17 mouse cellular contexts compared by ENCODE assay signal in genomic region chr7:38094353-38094752, GRCm38 (mm10). TPM values are rescaled to one million over a fixed set of nuclear protein-coding genes. Genes with fewer than 3 reads are reported as not detected.
A peak's percentile ranks its signal among the peaks of the same experiment; 100 is the strongest.
DNase-seq lines count a peak whose midpoint lies in the region; ATAC-seq and TF ChIP-seq lines count a peak whose summit lies in the region.
"Had no signal": no experiment of that assay in that cellular context is flagged by ENCODE, and none has a peak within 500 bp of the region (broad histone marks: within the 10 kb centered on the region; RNA-seq: fewer than 3 reads in every experiment).

No protein-coding gene starts in this region.

- H3K36me3 ChIP-seq in spleen, adult 2 months (ENCODE audit: control insufficient read depth, insufficient read depth, low read length) = peaks cover 11% of the 10 kb centered on the region
- H3K36me3 ChIP-seq in hindbrain, embryonic 11.5 days (ENCODE audit: control insufficient read depth, insufficient read depth, low read length) = peaks cover 9% of the 10 kb centered on the region; the same call in 1 of the 2 replicates

- peaks cover 31% of the 10 kb centered on the region for H3K4me1 ChIP-seq in spleen, adult 2 months (ENCODE audit: control insufficient read depth, insufficient read depth, insufficient read length)
- H3K4me1 ChIP-seq in hindbrain, embryonic 11.5 days (replicated peaks; ENCODE audit: control insufficient read depth, insufficient read depth, low read length) = no peaks in the 10 kb centered on the region

- H3K9me3 ChIP-seq in hindbrain, embryonic 11.5 days (ENCODE audit: control insufficient read depth, low read length) = no peaks in the 10 kb centered on the region
- H3K9me3 ChIP-seq: limb, embryonic 15.5 days had no signal

- H3K27me3 ChIP-seq in spleen, adult 2 months (ENCODE audit: control insufficient read depth, insufficient read depth, low read length) = no peaks in the 10 kb centered on the region
- no peaks in the 10 kb centered on the region for H3K27me3 ChIP-seq in hindbrain, embryonic 11.5 days (ENCODE audit: control insufficient read depth, insufficient read depth, low read length)
- H3K27me3 ChIP-seq: CH12.LX; limb, embryonic 15.5 days had no signal

- H3K4me3 ChIP-seq in spleen, adult 2 months (ENCODE audit: extremely low read depth, insufficient read depth, insufficient read length) = peak overlapping the region; percentile 15; the same call in 1 of the 2 replicates
- no peak overlapping the region for H3K4me3 ChIP-seq in hindbrain, embryonic 11.5 days (ENCODE audit: low read depth, low read length)
- H3K4me3 ChIP-seq: erythroblast, embryonic 14.5 days; limb, embryonic 15.5 days; myocyte had no signal

- DNase-seq in spleen, adult 2 months (ENCODE audit: low read depth in 1 of 2, low spot score in 2 of 2) = peak in 1 of 2 experiments; percentile 68
- DNase-seq in spleen, postnatal 14 days (ENCODE audit: low spot score in 2 of 2) = no peak
- DNase-seq in thymus, postnatal 4 days = peak; percentile 44
- no peak for DNase-seq in right cerebral cortex, postnatal 25 days
- DNase-seq in heart, adult 11 months = no peak
- no peak for DNase-seq in hindbrain, embryonic 11.5 days (ENCODE audit: low spot score)
- DNase-seq: heart, adult 18-20 months; kidney, postnatal 4 days; lung, postnatal 14 days had no signal

- no peak overlapping the region for H3K9ac ChIP-seq in hindbrain, embryonic 11.5 days (ENCODE audit: low read depth, low read length)
- H3K9ac ChIP-seq: limb, embryonic 15.5 days had no signal

- peak; percentile 95 for ATAC-seq in activated CD4-positive, CD25-positive, alpha-beta regulatory T cell, adult 4 months
- ATAC-seq in neutrophil, adult 5-6 weeks (ENCODE audit: extremely low read depth, insufficient number of reproducible peaks, low FRiP score, poor library complexity, severe bottlenecking) = peak; percentile 67
- ATAC-seq in hindbrain, embryonic 11.5 days (ENCODE audit: low FRiP score) = no peak
- ATAC-seq: forebrain, embryonic 14.5 days had no signal

- no peak for TF ChIP-seq CTCF in spleen, adult 2 months (IDR thresholded peaks at IDR 0.05; ENCODE audit: extremely low read depth, insufficient read depth, insufficient read length, insufficient replicate concordance)

- no peak overlapping the region for H3K4me2 ChIP-seq in hindbrain, embryonic 11.5 days (replicated peaks; ENCODE audit: low read depth, low read length)
- H3K4me2 ChIP-seq: limb, embryonic 15.5 days; midbrain, embryonic 11.5 days had no signal

- TF ChIP-seq POLR2A in spleen, adult 2 months (IDR thresholded peaks at IDR 0.05; ENCODE audit: low read depth, low read length) = no peak; the same call in 1 of the 2 replicates

- H3K27ac ChIP-seq in spleen, adult 2 months (ENCODE audit: insufficient read depth, low read length) = peak overlapping the region; percentile 87
- no peak overlapping the region for H3K27ac ChIP-seq in hindbrain, embryonic 11.5 days (ENCODE audit: low read depth, low read length)
- H3K27ac ChIP-seq: limb, embryonic 15.5 days had no signal

- WGBS in spleen, adult 2 months = 20% methylated on average over 6 of the region's 6 CpGs
- WGBS in hindbrain, embryonic 11.5 days = 77% methylated on average over 6 of the region's 6 CpGs

RNA-seq across cellular contexts. Expression of gene Ccne1, which starts 13.0 kb away (rescaled TPM):
- 9.1 and 21.1 TPM in 2 replicates for polyA plus RNA-seq in spleen, adult 2 months (2012; rRNA removed)
- 1 to 10 TPM; 4.4 to 8.1 TPM for polyA plus RNA-seq in activated CD4-positive, CD25-positive, alpha-beta regulatory T cell, adult 4 months (2017; shearing (Covaris generic))
- total RNA-seq in neutrophil, adult 5-6 weeks (2017) = 5.6 and 8.6 TPM in 2 replicates
- 56.6 and 60.5 TPM in 2 replicates for polyA plus RNA-seq in hindbrain, embryonic 11.5 days (2014; fragmentation: Nextera tagmentation; extraction: Ambion mirVana)
